Mouse (Mus musculus) kidney, postnatal 36 days (tissue): ENCODE measurements around the gene Olfr1241.

Experiments used
- DNase-seq, 2 experiments: peaks; one replicate each; pipeline ENCODE4 v3.0.0; 2021 to 2022; ENCODE audit warnings: mixed read lengths in 2 of 2

Gene Olfr1241

GRCm38 (mm10) chr2:89487026-89487425, at the start of gene Olfr1241:
Olfr1241 (minus strand) TSS chr2:89487126.
- no peak for DNase-seq

GRCm38 (mm10) chr2:89531387-89531786, 44.5 kb upstream of the Olfr1241 start, which contains the start of gene Olfr1243:
Olfr1243 (minus strand) TSS chr2:89531487.
- DNase-seq: no peak

GRCm38 (mm10) chr2:89498235-89498634, 11.3 kb upstream of the Olfr1241 start, which contains the start of gene Olfr1242:
Olfr1242 (minus strand) TSS chr2:89498335.
- no peak for DNase-seq

GRCm38 (mm10) chr2:89442900-89443299, 44.0 kb downstream of the Olfr1241 start, which contains the start of gene Olfr1240:
Olfr1240 (minus strand) TSS chr2:89443000.
- DNase-seq: no peak
